Mouse (Mus musculus) small intestine, adult 2 months (tissue): ENCODE measurements around the gene Adamts7.

Experiments
- CTCF ChIP-seq: fragments of 200-500 bp; IDR thresholded peaks from 2 replicates; pipeline ENCODE4 v1.5.1; 2012; ENCODE audit warnings: low read depth, mild to moderate bottlenecking, control low read depth, inconsistent platforms, low read length, moderate library complexity, mixed read lengths; ENCODE audit not compliant: insufficient replicate concordance, insufficient read length; ENCODE audit errors: extremely low read depth
- POLR2A ChIP-seq: fragments of 200-500 bp; IDR thresholded peaks from 2 replicates; pipeline ENCODE4 v1.6.1; 2012; ENCODE audit warnings: low read depth, mild to moderate bottlenecking, control low read depth, inconsistent platforms, low read length, moderate library complexity

- TF ChIP-seq CTCF (no peak), POLR2A (no peak)
These were observed 3.7 kb downstream of the Adamts7 start for GRCm38 (mm10) chr9:90166615-90167014.
